Mouse (Mus musculus): ENCODE measurements around the gene Rprd1b.

- TF ChIP-seq CTCF (conservative IDR thresholded peaks at IDR 0.05; ENCODE audit: insufficient read depth, insufficient read length, low read depth, low read length) (no peak), POLR2A (IDR thresholded peaks at IDR 0.05; ENCODE audit: low read depth, low read length) (no peak)
These were observed 104.8 kb downstream of the Rprd1b start for GRCm38 (mm10) chr2:158133050-158133449.

Data from kidney, adult 2 months (tissue).